Mouse (Mus musculus): ENCODE measurements around the gene Prss21. TPM values are rescaled to one million over a fixed set of nuclear protein-coding genes. Genes with fewer than 3 reads are reported as not detected.

Prss21 gene
- polyA plus RNA-seq, 1 experiment: not detected

Other genes with a start within 250 kb of the Prss21 start
- gene Mmp25, start 222.8 kb upstream of the Prss21 start, polyA plus RNA-seq (2012; rRNA removed): 1.5 and 1.6 TPM in 2 replicates
- gene Bicdl2, start 207.6 kb upstream of the Prss21 start, polyA plus RNA-seq (2012; rRNA removed): 5.2 and 6.0 TPM in 2 replicates
- gene Hcfc1r1, start 194.5 kb upstream of the Prss21 start, polyA plus RNA-seq (2012; rRNA removed): 106 and 251 TPM in 2 replicates
- 12.4 and 19.8 TPM in 2 replicates for gene Thoc6, start 194.2 kb upstream of the Prss21 start, polyA plus RNA-seq (2012; rRNA removed)
- 27.9 and 30.9 TPM in 2 replicates for gene Tnfrsf12a, start 190.6 kb upstream of the Prss21 start, polyA plus RNA-seq (2012; rRNA removed)
- gene Cldn6, start 188.8 kb upstream of the Prss21 start, polyA plus RNA-seq (2012; rRNA removed): 0.10 and 0.95 TPM in 2 replicates
- 0.10 and 1.5 TPM in 2 replicates for gene Cldn9, start 184.0 kb upstream of the Prss21 start, polyA plus RNA-seq (2012; rRNA removed)
- gene 1520401A03Rik, start 145.3 kb upstream of the Prss21 start, polyA plus RNA-seq (2012; rRNA removed): not detected in 2 replicates
- gene Pkmyt1, start 141.7 kb upstream of the Prss21 start, polyA plus RNA-seq (2012; rRNA removed): 25.0 and 42.3 TPM in 2 replicates
- 112 and 152 TPM in 2 replicates for gene Paqr4, start 127.2 kb upstream of the Prss21 start, polyA plus RNA-seq (2012; rRNA removed)
- 1.5 and 2.9 TPM in 2 replicates for gene Kremen2, start 122.2 kb upstream of the Prss21 start, polyA plus RNA-seq (2012; rRNA removed)
- 16.5 and 34.1 TPM in 2 replicates for gene Flywch1, start 96.5 kb upstream of the Prss21 start, polyA plus RNA-seq (2012; rRNA removed)
- gene Flywch2, start 82.0 kb upstream of the Prss21 start, polyA plus RNA-seq (2012; rRNA removed): 6.3 and 6.6 TPM in 2 replicates
- gene Srrm2, start 77.5 kb upstream of the Prss21 start, polyA plus RNA-seq (2012; rRNA removed): 197 and 439 TPM in 2 replicates
- gene Elob, start 38.9 kb upstream of the Prss21 start, polyA plus RNA-seq (2012; rRNA removed): 352 and 591 TPM in 2 replicates
- 0.27 and 0.77 TPM in 2 replicates for gene Prss33, start 32.0 kb upstream of the Prss21 start, polyA plus RNA-seq (2012; rRNA removed)
- gene Prss32, start 24.2 kb upstream of the Prss21 start, polyA plus RNA-seq (2012; rRNA removed): 166 and 292 TPM in 2 replicates
- gene Prss41, start 23.9 kb upstream of the Prss21 start, polyA plus RNA-seq (2012; rRNA removed): 0.56 and 3.4 TPM in 2 replicates
- gene Dcpp1, start 12.8 kb downstream of the Prss21 start, polyA plus RNA-seq (2012; rRNA removed): not detected in 2 replicates
- not detected in 2 replicates for gene Dcpp2, start 12.8 kb downstream of the Prss21 start, polyA plus RNA-seq (2012; rRNA removed)
- not detected in 2 replicates for gene Dcpp3, start 49.4 kb downstream of the Prss21 start, polyA plus RNA-seq (2012; rRNA removed)
- not detected in 2 replicates for gene Sbp, start 73.6 kb downstream of the Prss21 start, polyA plus RNA-seq (2012; rRNA removed)
- not detected in 2 replicates for gene Sbpl, start 87.2 kb downstream of the Prss21 start, polyA plus RNA-seq (2012; rRNA removed)
- gene Prss30, start 112.5 kb downstream of the Prss21 start, polyA plus RNA-seq (2012; rRNA removed): 22.9 and 150 TPM in 2 replicates
- 0.06 and 0.25 TPM in 2 replicates for gene Prss22, start 130.0 kb downstream of the Prss21 start, polyA plus RNA-seq (2012; rRNA removed)
- gene Prss27, start 170.1 kb downstream of the Prss21 start, polyA plus RNA-seq (2012; rRNA removed): 3.9 and 4.0 TPM in 2 replicates
- gene Kctd5, start 205.4 kb downstream of the Prss21 start, polyA plus RNA-seq (2012; rRNA removed): 51.8 and 74.6 TPM in 2 replicates

Measured in small intestine, adult 2 months (tissue).